Mouse (Mus musculus) kidney, adult 2 months (tissue): ENCODE data around the gene Pmepa1. TPM values are rescaled to one million over a fixed set of nuclear protein-coding genes. Genes with fewer than 3 reads are reported as not detected.

ENCODE experiments used
- DNase-seq: peaks from one replicate; pipeline ENCODE4 v3.0.0; 2021
- H3K27ac ChIP-seq: fragments of 200-500 bp; 2 replicates; pipeline ENCODE4 v1.5.1; 2012; ENCODE audit warnings: low read depth, low read length, control low read depth, inconsistent platforms; ENCODE audit not compliant: insufficient read depth
- H3K27me3 ChIP-seq: fragments of 200-500 bp; replicated peaks from 2 replicates; pipeline ENCODE4 v1.6.1; 2012; ENCODE audit warnings: mild to moderate bottlenecking, moderate library complexity, low read length, inconsistent platforms; ENCODE audit not compliant: control insufficient read depth, insufficient read depth
- H3K36me3 ChIP-seq: fragments of 200-500 bp; 2 replicates; pipeline ENCODE4 v1.6.1; 2012; ENCODE audit warnings: mild to moderate bottlenecking, moderate library complexity, low read length, inconsistent platforms; ENCODE audit not compliant: control insufficient read depth, insufficient read depth
- H3K4me1 ChIP-seq: fragments of 200-500 bp; 2 replicates; pipeline ENCODE4 v1.6.1; 2011; ENCODE audit warnings: low read length; ENCODE audit not compliant: control insufficient read depth, insufficient read depth
- H3K4me3 ChIP-seq: fragments of 200-500 bp; 2 replicates; pipeline ENCODE4 v1.5.1; 2011; ENCODE audit warnings: mild to moderate bottlenecking, low read depth, low read length, control low read depth; ENCODE audit not compliant: insufficient read depth
- CTCF ChIP-seq: fragments of 200-500 bp; conservative IDR thresholded peaks from 2 replicates; pipeline ENCODE4 v1.5.1; 2011; ENCODE audit warnings: low read depth, mild to moderate bottlenecking, control low read depth, low read length, moderate library complexity, mixed read lengths; ENCODE audit not compliant: insufficient read depth, insufficient read length
- POLR2A ChIP-seq: fragments of 200-500 bp; IDR thresholded peaks from one replicate; pipeline ENCODE4 v1.6.1; 2011; ENCODE audit warnings: low read depth, low read length, control low read depth
- WGBS: fragments of 180-500 bp; shearing (Covaris S2); methylation state at CpG from one replicate; pipeline ENCODE4 v1.1.7; 2018; 5-methylcytosine and 5-hydroxymethylcytosine counted together
- polyA plus RNA-seq: library from polyadenylated mRNA; depleted of rRNA; stranded (reverse); fragments of >200 nt; gene quantifications from 2 replicates; pipeline ENCODE4 v1.2.3, GENCODE M21; 2012

Gene Pmepa1
- polyA plus RNA-seq, 1 experiment, result 35.6 TPM

DNA sequence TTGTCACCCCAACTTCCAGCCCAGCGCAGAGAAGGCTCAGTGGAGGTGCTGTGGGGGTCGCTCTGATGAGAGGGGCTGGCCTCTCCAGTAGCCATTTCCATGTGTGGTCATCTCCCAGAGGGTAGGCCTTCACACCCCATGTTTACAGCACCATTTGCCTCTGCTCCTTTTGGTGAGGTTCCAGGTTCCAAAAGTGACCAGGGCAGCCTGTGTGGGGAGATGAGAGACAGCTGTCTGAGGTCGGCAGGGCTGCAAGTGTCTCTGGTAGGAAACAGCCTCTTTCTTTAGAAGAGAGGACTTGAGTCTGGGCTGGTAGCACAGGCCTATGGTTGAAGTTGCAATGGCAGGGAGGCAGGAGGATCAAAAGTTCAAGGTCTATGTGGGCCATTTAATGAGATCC, 13.6 kb upstream of the Pmepa1 start:
- no peak overlapping the region for H3K4me3 ChIP-seq
- DNase-seq, result peak; percentile 51
- H3K4me1 ChIP-seq, result no peaks in the 10 kb centered on the region
- 68% methylated on average over 3 of the region's 3 CpGs for WGBS
- no peaks in the 10 kb centered on the region for H3K27me3 ChIP-seq
- TF ChIP-seq POLR2A (no peak), CTCF (no peak)
- no peak overlapping the region for H3K27ac ChIP-seq
- H3K36me3 ChIP-seq, result no peaks in the 10 kb centered on the region

DNA sequence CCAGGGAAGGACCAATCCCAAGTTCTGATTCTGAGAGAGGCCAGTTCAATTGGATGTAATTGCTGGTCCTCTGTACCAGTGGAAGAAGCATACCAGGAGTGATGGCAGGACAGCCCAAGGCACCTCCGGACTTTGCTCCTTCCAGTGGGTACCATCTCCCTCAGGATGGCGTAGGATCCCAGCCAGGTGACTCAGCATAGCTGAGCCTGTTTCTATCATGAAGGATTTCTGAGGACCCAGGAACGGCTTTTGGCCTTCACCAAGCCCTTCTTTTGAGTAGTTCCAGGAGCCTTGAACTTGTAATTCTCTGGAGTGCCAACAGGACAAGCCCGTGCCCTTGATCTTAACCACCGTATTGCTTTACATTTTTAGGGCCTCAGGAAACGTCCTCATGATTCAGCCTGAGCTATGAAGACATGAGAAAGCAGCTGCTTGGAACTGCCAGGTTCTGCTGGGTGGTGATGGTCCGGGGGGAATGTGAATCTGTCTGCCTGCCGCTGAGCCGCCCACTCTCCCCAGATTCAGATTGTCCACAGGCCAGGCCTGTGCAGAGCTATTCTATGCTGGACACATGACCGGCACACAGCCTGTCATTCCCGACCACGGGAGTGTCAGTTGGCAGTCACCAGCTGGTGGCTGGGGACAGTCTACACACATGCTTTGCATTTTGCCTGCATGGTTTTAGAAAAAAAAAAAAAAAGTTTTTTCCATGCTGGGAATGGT, 9.6 kb upstream of the Pmepa1 start:
- DNase-seq, result no peak
- H3K27ac ChIP-seq, result no peak overlapping the region
- WGBS, result 87% methylated on average over 12 of the region's 12 CpGs
- peaks cover 8% of the 10 kb centered on the region for H3K4me1 ChIP-seq
- no peak overlapping the region for H3K4me3 ChIP-seq
- TF ChIP-seq CTCF (no peak), POLR2A (no peak)
- no peaks in the 10 kb centered on the region for H3K36me3 ChIP-seq
- no peaks in the 10 kb centered on the region for H3K27me3 ChIP-seq

DNA sequence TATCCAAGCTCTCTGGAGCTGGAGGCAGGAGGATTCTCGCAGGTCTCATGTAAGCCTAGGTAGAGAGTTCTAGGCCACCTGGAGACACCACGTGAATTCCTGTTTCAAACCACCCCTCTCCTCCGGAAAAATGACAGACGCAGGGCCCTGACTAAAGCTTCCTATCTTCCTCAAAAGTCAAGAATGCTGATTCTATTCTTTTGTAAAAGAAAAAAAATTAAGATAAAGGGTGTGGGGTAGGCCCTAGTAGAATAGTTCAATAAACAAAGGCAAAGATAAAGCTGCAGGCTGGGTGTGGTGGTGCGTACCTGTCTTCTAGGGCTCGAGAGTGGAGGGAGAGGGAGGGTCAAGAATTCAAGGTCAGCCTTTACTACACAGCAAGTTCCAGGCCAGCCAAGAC, 8.4 kb upstream of the Pmepa1 start:
- DNase-seq, result no peak
- no peak for TF ChIP-seq POLR2A
- TF ChIP-seq CTCF, result no peak

DNA sequence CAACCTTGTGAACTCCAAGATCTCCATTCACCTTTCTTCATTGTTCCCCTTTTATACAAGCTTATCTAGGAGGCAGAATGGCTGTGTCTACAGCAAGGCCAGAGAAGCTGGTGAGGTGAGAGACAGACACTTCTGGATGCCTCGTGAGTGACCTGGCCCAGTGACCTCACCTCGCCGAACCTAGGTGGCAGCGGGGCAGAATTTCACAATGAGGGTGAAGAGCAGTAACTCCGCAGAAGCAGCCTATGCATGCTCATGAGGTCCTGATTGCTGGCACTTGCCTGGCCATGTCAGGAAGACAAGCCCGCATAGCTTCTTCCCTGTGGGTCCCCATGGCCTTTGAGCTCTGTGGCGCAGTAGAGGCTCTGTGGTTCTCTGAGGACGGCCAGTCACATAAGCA, 5.9 kb upstream of the Pmepa1 start:
- Histone ChIP-seq H3K27me3 (no peaks in the 10 kb centered on the region), H3K27ac (no peak overlapping the region), H3K4me3 (no peak overlapping the region), H3K4me1 (peaks cover 18% of the 10 kb centered on the region), H3K36me3 (no peaks in the 10 kb centered on the region)
- no peak for DNase-seq
- 85% methylated on average over 8 of the region's 8 CpGs for WGBS
- TF ChIP-seq CTCF (no peak), POLR2A (no peak)

More for the DNA sequence above, 8.4 kb upstream of the Pmepa1 start:
- peaks cover 13% of the 10 kb centered on the region for H3K4me1 ChIP-seq
- no peak overlapping the region for H3K27ac ChIP-seq
- no peak overlapping the region for H3K4me3 ChIP-seq
- 91% methylated on average over 6 of the region's 6 CpGs for WGBS
- no peaks in the 10 kb centered on the region for H3K36me3 ChIP-seq
- no peaks in the 10 kb centered on the region for H3K27me3 ChIP-seq

DNA sequence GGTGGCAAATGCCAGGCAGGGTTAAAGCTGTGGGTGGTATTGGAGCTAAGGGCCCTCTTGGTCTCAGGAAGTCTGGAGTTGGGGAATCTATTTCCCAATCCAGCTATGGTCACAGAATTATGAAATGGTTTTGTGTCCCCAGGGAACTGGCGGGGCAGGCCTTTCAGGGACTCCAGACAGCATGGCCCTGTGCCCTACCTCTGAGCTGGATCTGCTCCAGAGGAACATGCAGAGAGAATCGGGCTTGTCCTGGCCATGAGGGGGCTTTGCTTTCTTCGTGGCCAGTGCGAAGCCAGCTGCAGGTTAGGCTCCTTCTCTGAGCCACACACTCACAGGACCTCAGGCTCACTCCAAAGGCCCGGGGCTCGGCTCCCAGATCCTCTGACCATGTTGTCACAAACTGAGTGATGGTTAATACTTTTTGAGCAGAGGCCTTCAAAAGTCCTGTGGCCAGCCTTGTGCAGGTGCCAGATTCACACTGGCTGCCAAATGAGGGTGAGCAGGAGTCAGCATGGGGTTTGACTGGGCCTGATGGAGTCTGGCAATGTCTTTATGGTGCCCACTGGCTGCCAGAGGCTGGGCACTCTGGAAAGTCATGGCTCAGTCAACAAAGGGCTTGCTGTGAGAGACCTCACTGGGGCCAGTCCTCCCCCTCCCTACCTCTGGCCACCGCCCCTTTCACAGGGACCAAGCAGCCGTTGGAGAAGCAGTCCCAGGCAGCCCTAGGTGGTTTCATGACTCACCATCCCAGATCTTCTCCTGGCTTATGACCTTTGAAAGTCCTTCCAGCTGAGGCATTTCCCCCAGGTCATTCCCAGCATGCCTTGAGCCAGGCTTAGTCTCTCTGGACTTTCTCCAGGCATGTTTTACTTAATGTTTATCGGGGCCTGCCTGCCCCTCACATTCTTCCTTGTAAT, 4.9 kb upstream of the Pmepa1 start:
- H3K4me1 ChIP-seq, result peaks cover 19% of the 10 kb centered on the region
- no peaks in the 10 kb centered on the region for H3K36me3 ChIP-seq
- no peak overlapping the region for H3K27ac ChIP-seq
- DNase-seq, result peak; percentile 62
- no peak overlapping the region for H3K4me3 ChIP-seq
- WGBS, result 43% methylated on average over 9 of the region's 9 CpGs
- TF ChIP-seq CTCF (no peak), POLR2A (no peak)
- H3K27me3 ChIP-seq, result no peaks in the 10 kb centered on the region

DNA sequence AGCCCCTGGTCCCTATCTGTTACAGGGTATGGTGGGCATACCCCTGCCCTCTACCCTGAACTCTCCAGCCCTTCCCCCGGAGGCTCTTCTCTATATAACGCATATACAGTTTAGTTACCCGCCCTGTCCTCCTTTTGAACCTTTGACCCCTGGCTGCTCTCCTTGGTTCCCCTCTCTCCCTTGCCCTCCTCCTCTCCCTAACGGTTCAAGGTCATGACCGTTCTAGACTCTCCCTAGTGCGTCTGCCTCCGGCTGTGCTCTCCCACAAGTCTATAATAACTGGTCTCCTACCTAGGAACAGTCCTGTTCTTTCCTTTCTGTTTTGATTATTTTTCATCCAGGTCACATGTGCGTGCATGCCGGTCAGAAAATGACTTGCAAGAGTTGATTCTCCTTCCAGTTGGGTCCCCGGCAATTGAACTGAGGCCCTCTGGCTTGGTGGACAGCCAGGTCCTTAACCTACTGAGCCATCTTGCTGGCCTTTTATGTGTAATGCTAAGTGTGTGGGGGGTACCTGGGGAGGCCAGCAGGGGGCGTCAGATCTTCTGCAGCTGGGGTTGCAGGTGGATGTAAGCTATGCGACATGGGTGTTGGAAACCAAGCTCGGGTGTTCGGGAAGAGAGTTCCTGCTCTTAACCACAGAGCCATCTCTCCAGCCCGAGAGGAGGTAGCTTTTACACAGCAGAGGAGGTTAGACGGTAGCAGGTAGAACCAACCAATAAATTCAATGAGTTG, 2.7 kb upstream of the Pmepa1 start:
- WGBS, result 66% methylated on average over 16 of the region's 16 CpGs
- Histone ChIP-seq H3K27me3 (no peaks in the 10 kb centered on the region), H3K4me1 (peaks cover 19% of the 10 kb centered on the region), H3K36me3 (no peaks in the 10 kb centered on the region), H3K27ac (no peak overlapping the region), H3K4me3 (no peak overlapping the region)
- TF ChIP-seq POLR2A (no peak), CTCF (peak; percentile 41; the same call in 1 of the 2 replicates)
- DNase-seq, result no peak
